Mouse (Mus musculus) stomach, postnatal 0 days (tissue): ENCODE measurements around the gene Adh6a.

Experiments used
- CTCF ChIP-seq: IDR thresholded peaks from 2 replicates; pipeline ENCODE4 v1.5.1; 2016; ENCODE audit warnings: antibody characterized with exemption, low read depth, mild to moderate bottlenecking, moderate library complexity
- EP300 ChIP-seq: optimal IDR thresholded peaks from 2 replicates; pipeline ENCODE3; 2016; ENCODE audit warnings: antibody characterized with exemption

- TF ChIP-seq CTCF (no peak), EP300 (no peak)
These were observed 28.4 kb downstream of the Adh6a start, which contains the start of gene Adh6b for GRCm38 (mm10) chr3:138341471-138341870.
